Comparison of ENCODE assay signal across 7 mouse cellular contexts in genomic region chr1:61084732-61085131, GRCm38 (mm10).
"Had no signal": no experiment of that assay in that cellular context is flagged by ENCODE, and none has a peak within 500 bp of the region (broad histone marks: within the 10 kb centered on the region; RNA-seq: fewer than 3 reads in every experiment).

No protein-coding gene starts in this region.

- ATAC-seq: liver, postnatal 0 days; midbrain, embryonic 16.5 days had no signal

- DNase-seq: kidney, adult 2 months; kidney, postnatal 14 days; liver, embryonic 13.5 days; liver, postnatal 0 days; lung, postnatal 14 days; right cerebral cortex, postnatal 14 days had no signal
